ENCODE assay signal across 25 mouse cellular contexts in the genomic region with DNA sequence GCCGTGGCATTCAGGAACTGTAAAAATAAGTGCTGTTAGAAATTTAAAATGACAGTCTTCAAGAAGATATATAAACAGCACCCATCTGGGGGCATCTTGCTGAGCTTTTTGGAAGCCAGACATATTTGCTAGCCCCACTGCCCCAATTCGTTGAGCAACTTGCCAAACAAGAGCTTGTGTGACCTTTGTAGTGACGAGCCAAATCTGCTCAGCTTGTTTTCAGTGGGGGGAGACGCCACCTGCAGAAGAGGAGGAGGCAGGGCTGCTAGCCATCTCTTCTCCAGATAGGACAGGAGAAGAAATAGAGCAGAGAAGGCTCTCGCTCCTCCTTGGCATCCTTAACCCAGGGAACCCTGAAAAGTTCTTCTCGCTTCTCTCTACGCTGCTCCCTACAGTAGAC. TPM values are rescaled to one million over a fixed set of nuclear protein-coding genes. Genes with fewer than 3 reads are reported as not detected.
DNase-seq lines count a peak whose midpoint lies in the region; ATAC-seq and TF ChIP-seq lines count a peak whose summit lies in the region.
"Had no signal": no experiment of that assay in that cellular context is flagged by ENCODE, and none has a peak within 500 bp of the region (broad histone marks: within the 10 kb centered on the region; RNA-seq: fewer than 3 reads in every experiment).

No protein-coding gene starts in this region.

- H3K4me1 ChIP-seq in cerebellum, adult 2 months (ENCODE audit: control insufficient read depth, insufficient read depth, low read length) = peaks cover 25% of the 10 kb centered on the region
- H3K4me1 ChIP-seq in midbrain, embryonic 10.5 days = peaks cover 23% of the 10 kb centered on the region
- 0 out of 2 replicates have a peak, but pooled peaks cover 4% of the 10 kb centered on the region for H3K4me1 ChIP-seq in midbrain, postnatal 0 days (ENCODE audit: insufficient read depth, low read length)
- H3K4me1 ChIP-seq in hindbrain, embryonic 14.5 days (replicated peaks; ENCODE audit: control insufficient read depth, insufficient read depth, low read length) = peaks cover 28% of the 10 kb centered on the region
- H3K4me1 ChIP-seq: intestine, embryonic 15.5 days had no signal

- 27% methylated on average over 7 of the region's 7 CpGs for WGBS in cerebellum, adult 2 months
- 79% methylated on average over 7 of the region's 7 CpGs for WGBS in midbrain, embryonic 10.5 days
- WGBS in midbrain, postnatal 0 days = 82% methylated on average over 7 of the region's 7 CpGs
- 75% methylated on average over 7 of the region's 7 CpGs for WGBS in hindbrain, embryonic 14.5 days

- H3K27me3 ChIP-seq in cerebellum, adult 2 months (ENCODE audit: control insufficient read depth, insufficient read depth, low read length) = no peaks in the 10 kb centered on the region
- no peaks in the 10 kb centered on the region for H3K27me3 ChIP-seq in midbrain, embryonic 10.5 days (ENCODE audit: low read depth, poor library complexity, severe bottlenecking)
- no peaks in the 10 kb centered on the region for H3K27me3 ChIP-seq in midbrain, postnatal 0 days (ENCODE audit: insufficient read depth, low read length)
- no peaks in the 10 kb centered on the region for H3K27me3 ChIP-seq in hindbrain, embryonic 14.5 days (ENCODE audit: control insufficient read depth, insufficient read depth, low read length)
- H3K27me3 ChIP-seq: forebrain, embryonic 13.5 days; hindbrain, embryonic 12.5 days; intestine, embryonic 15.5 days had no signal

- H3K36me3 ChIP-seq in midbrain, embryonic 10.5 days = peaks cover 10% of the 10 kb centered on the region
- no peaks in the 10 kb centered on the region for H3K36me3 ChIP-seq in midbrain, postnatal 0 days (ENCODE audit: insufficient read depth, low read length)
- 0 out of 2 replicates have a peak, but pooled peaks cover 4% of the 10 kb centered on the region for H3K36me3 ChIP-seq in hindbrain, embryonic 14.5 days (replicated peaks; ENCODE audit: control insufficient read depth, insufficient read depth)
- H3K36me3 ChIP-seq: hindbrain, embryonic 12.5 days; intestine, embryonic 15.5 days had no signal

- H3K9ac ChIP-seq in midbrain, postnatal 0 days (replicated peaks; ENCODE audit: low read length, poor library complexity, severe bottlenecking) = no peak overlapping the region
- H3K9ac ChIP-seq in hindbrain, embryonic 14.5 days = no peak overlapping the region
- H3K9ac ChIP-seq: forebrain, embryonic 13.5 days; hindbrain, embryonic 12.5 days; intestine, embryonic 15.5 days had no signal

- no peak for TF ChIP-seq POLR2A in cerebellum, adult 2 months (IDR thresholded peaks at IDR 0.05; ENCODE audit: borderline replicate concordance, insufficient read depth, low read length)

- TF ChIP-seq CTCF in cerebellum, adult 2 months (IDR thresholded peaks at IDR 0.05; ENCODE audit: borderline replicate concordance, insufficient read depth, low read depth, low read length) = no peak
- TF ChIP-seq CTCF in midbrain, postnatal 0 days (IDR thresholded peaks at IDR 0.05) = no peak

- no peak for ATAC-seq in cerebellum, adult (ENCODE audit: insufficient number of reproducible peaks, low FRiP score, low TSS enrichment)
- no peak for ATAC-seq in midbrain, postnatal 0 days (ENCODE audit: low FRiP score)
- no peak for ATAC-seq in activated CD4-positive, CD25-positive, alpha-beta regulatory T cell, adult 4 months
- no peak for ATAC-seq in hindbrain, embryonic 14.5 days (ENCODE audit: low FRiP score)
- ATAC-seq: CD4-positive, CD25-positive, alpha-beta regulatory T cell, adult 4 months; forebrain, embryonic 13.5 days; forebrain, embryonic 16.5 days; hindbrain, embryonic 16.5 days; intestine, embryonic 15.5 days had no signal

- H3K4me3 ChIP-seq in cerebellum, adult 2 months (replicated peaks; ENCODE audit: insufficient read depth, low read depth, low read length) = no peak overlapping the region
- no peak overlapping the region for H3K4me3 ChIP-seq in midbrain, embryonic 10.5 days
- H3K4me3 ChIP-seq in midbrain, postnatal 0 days (ENCODE audit: low read depth, low read length) = no peak overlapping the region
- no peak overlapping the region for H3K4me3 ChIP-seq in hindbrain, embryonic 14.5 days (replicated peaks; ENCODE audit: low read length)
- H3K4me3 ChIP-seq: forebrain, embryonic 10.5 days; forebrain, embryonic 13.5 days; hindbrain, embryonic 12.5 days; intestine, embryonic 15.5 days had no signal

- DNase-seq in cerebellum, adult 2 months = peak; percentile 45 to 51
- DNase-seq in midbrain, embryonic 10.5 days (ENCODE audit: low spot score) = no peak
- DNase-seq in midbrain, postnatal 0 days (ENCODE audit: low spot score) = no peak
- peak; percentile 59 for DNase-seq in cerebellum, adult 9-11 months
- DNase-seq in cerebellum, postnatal 36 days = peak; percentile 35 to 37
- no peak for DNase-seq in hindbrain, embryonic 14.5 days (ENCODE audit: low spot score)
- DNase-seq: adrenal gland, adult 8-10 months; adrenal gland, postnatal 25 days; embryo, embryonic 11 days; gastrocnemius, postnatal 25 days; kidney, adult 11 months; kidney, adult 8-10 months had no signal

- no peaks in the 10 kb centered on the region for H3K9me3 ChIP-seq in midbrain, embryonic 10.5 days (replicated peaks)
- H3K9me3 ChIP-seq in midbrain, postnatal 0 days (ENCODE audit: low read length) = no peaks in the 10 kb centered on the region
- no peaks in the 10 kb centered on the region for H3K9me3 ChIP-seq in hindbrain, embryonic 14.5 days (ENCODE audit: control insufficient read depth, low read length)
- H3K9me3 ChIP-seq: forebrain, embryonic 10.5 days; forebrain, embryonic 13.5 days; hindbrain, embryonic 12.5 days; intestine, embryonic 15.5 days had no signal

- no peak overlapping the region for H3K27ac ChIP-seq in cerebellum, adult 2 months (ENCODE audit: insufficient read depth, low read length)
- H3K27ac ChIP-seq in midbrain, embryonic 10.5 days (replicated peaks) = 0 out of 2 replicates have a peak overlapping the region, but pooled peaks have one; percentile 4
- no peak overlapping the region for H3K27ac ChIP-seq in midbrain, postnatal 0 days (ENCODE audit: low read depth, low read length)
- no peak overlapping the region for H3K27ac ChIP-seq in hindbrain, embryonic 14.5 days
- H3K27ac ChIP-seq: forebrain, embryonic 13.5 days; hindbrain, embryonic 12.5 days; intestine, embryonic 15.5 days had no signal

- H3K4me2 ChIP-seq in midbrain, postnatal 0 days (ENCODE audit: low read depth, low read length, poor library complexity, severe bottlenecking) = no peak overlapping the region
- H3K4me2 ChIP-seq in hindbrain, embryonic 14.5 days (replicated peaks) = no peak overlapping the region
- H3K4me2 ChIP-seq: forebrain, embryonic 13.5 days; heart, embryonic 11.5 days; hindbrain, embryonic 12.5 days; intestine, embryonic 15.5 days had no signal

RNA-seq across cellular contexts. Expression of gene Zfp536, which starts 56.8 kb away (rescaled TPM):
- polyA plus RNA-seq in cerebellum, adult 2 months (2012; rRNA removed) = 38.5 and 40.0 TPM in 2 replicates
- polyA plus RNA-seq in midbrain, embryonic 10.5 days (2016; fragmentation: Nextera tagmentation; extraction: Ambion mirVana) = 31.0 and 40.3 TPM in 2 replicates
- 43.1 and 48.2 TPM in 2 replicates for total RNA-seq in midbrain, postnatal 0 days (2014; rRNA removed)
- polyA plus RNA-seq in midbrain, postnatal 0 days (2015; fragmentation: Nextera tagmentation; extraction: Ambion mirVana) = 14.7 and 16.4 TPM in 2 replicates
- under 1 TPM in 1 of 2 experiments, not detected in 1; 0.40 TPM for polyA plus RNA-seq in activated CD4-positive, CD25-positive, alpha-beta regulatory T cell, adult 4 months (2017; shearing (Covaris generic))
- polyA plus RNA-seq in hindbrain, embryonic 14.5 days (2014; fragmentation: Nextera tagmentation; extraction: Ambion mirVana) = 35.6 and 43.0 TPM in 2 replicates
- total RNA-seq: hematopoietic stem cell, adult 5-6 weeks; MEL had no signal
- polyA plus RNA-seq: C2C12 had no signal

Comparison
In these comparisons a context has a peak if more than half of its experiments do, and no peak if none do; other contexts are left out.
1. DNase-seq: peak in cerebellum, adult 2 months (2 of 2), cerebellum, adult 9-11 months (single experiment) and cerebellum, postnatal 36 days (2 of 2); none in midbrain, embryonic 10.5 days (single experiment), midbrain, postnatal 0 days (single experiment) and hindbrain, embryonic 14.5 days (single experiment).
2. RNA of gene Zfp536, which starts 56.8 kb away (polyA plus RNA-seq): 35.6 to 43.0 TPM in hindbrain, embryonic 14.5 days, 38.5 to 40.0 TPM in cerebellum, adult 2 months, 31.0 to 40.3 TPM in midbrain, embryonic 10.5 days and 14.7 to 16.4 TPM in midbrain, postnatal 0 days; 0.40 TPM in activated CD4-positive, CD25-positive, alpha-beta regulatory T cell, adult 4 months; every median in the first group is over 10 times any median in the second.